Mouse (Mus musculus) spleen, embryonic (tissue): ENCODE results near the gene Ildr1.

ENCODE experiments used
- CTCF ChIA-PET: fragments of 350-600 bp; sonication (Branson Sonifier 250); formaldehyde crosslinking; loops from one replicate; lab custom pipeline; 2022; lab: Charles Lee

Gene Ildr1

GRCm38 (mm10) chr16:36694798-36695290 is 1.1 kb downstream of the Ildr1 start:
- CTCF ChIA-PET: no interaction called here

GRCm38 (mm10) chr16:36697331-36697730 is 3.6 kb downstream of the Ildr1 start:
- CTCF ChIA-PET: interaction anchor here (0.6 kb wide), 1 partner anchor 44 kb away, joined by 3 read pairs; no protein-coding TSS in a partner anchor

- CTCF ChIA-PET: no interaction called here
These were observed 6.7 kb downstream of the Ildr1 start for GRCm38 (mm10) chr16:36700484-36700883.

GRCm38 (mm10) chr16:36707702-36708423 is 14.1 kb downstream of the Ildr1 start:
- CTCF ChIA-PET: interaction anchor here (0.5 to 1.0 kb wide), 3 partner anchors 18 to 38 kb away, joined by 3 to 4 read pairs (median 3); no protein-coding TSS in a partner anchor

GRCm38 (mm10) chr16:36708751-36709150 is 15.0 kb downstream of the Ildr1 start:
- CTCF ChIA-PET: interaction anchor here (0.6 to 1.0 kb wide), 4 partner anchors 33 to 1584 kb away, joined by 3 to 7 read pairs (median 4); no protein-coding TSS in a partner anchor

- CTCF ChIA-PET: interaction anchor here (0.8 kb wide), 1 partner anchor 234 kb away, joined by 3 read pairs; no protein-coding TSS in a partner anchor
These were observed 15.6 kb downstream of the Ildr1 start for GRCm38 (mm10) chr16:36709405-36709804.

- CTCF ChIA-PET: interaction anchor here (1.3 kb wide), 1 partner anchor 29 kb away, joined by 3 read pairs; no protein-coding TSS in a partner anchor
These were observed 17.0 kb downstream of the Ildr1 start for GRCm38 (mm10) chr16:36710794-36711193.

GRCm38 (mm10) chr16:36711760-36712159 is 18.0 kb downstream of the Ildr1 start:
- CTCF ChIA-PET: interaction anchor here (0.6 to 1.2 kb wide), 3 partner anchors 9 to 875 kb away, joined by 3 read pairs; partner anchors contain the start of gene Ildr1

GRCm38 (mm10) chr16:36717481-36717880 is 23.7 kb downstream of the Ildr1 start:
- CTCF ChIA-PET: interaction anchor here (0.6 kb wide), 1 partner anchor 108 kb away, joined by 3 read pairs; no protein-coding TSS in a partner anchor

- CTCF ChIA-PET: interaction anchor here (0.6 to 2.1 kb wide), 4 partner anchors 35 to 822 kb away, joined by 3 to 15 read pairs (median 8); no protein-coding TSS in a partner anchor
These were observed 24.9 kb downstream of the Ildr1 start for GRCm38 (mm10) chr16:36718637-36719036.

GRCm38 (mm10) chr16:36720194-36721055 is 26.6 kb downstream of the Ildr1 start:
- CTCF ChIA-PET: interaction anchor here (0.5 to 2.1 kb wide), 5 partner anchors 8 to 318 kb away, joined by 3 to 15 read pairs (median 3); no protein-coding TSS in a partner anchor

- CTCF ChIA-PET: no interaction called here
These were observed 29.0 kb downstream of the Ildr1 start for GRCm38 (mm10) chr16:36722739-36723138.

GRCm38 (mm10) chr16:36723880-36724443 is 30.2 kb downstream of the Ildr1 start:
- CTCF ChIA-PET: no interaction called here

- CTCF ChIA-PET: interaction anchor here (1.3 kb wide), 1 partner anchor 9 kb away, joined by 3 read pairs; no protein-coding TSS in a partner anchor
These were observed 35.2 kb downstream of the Ildr1 start for GRCm38 (mm10) chr16:36728959-36729358.

- CTCF ChIA-PET: no interaction called here
These were observed 38.8 kb downstream of the Ildr1 start for GRCm38 (mm10) chr16:36732572-36732971.

- CTCF ChIA-PET: no interaction called here
These were observed 40.0 kb downstream of the Ildr1 start for GRCm38 (mm10) chr16:36733827-36734226.

- CTCF ChIA-PET: no interaction called here
These were observed 41.6 kb downstream of the Ildr1 start for GRCm38 (mm10) chr16:36735421-36735820.

GRCm38 (mm10) chr16:36739404-36739930 is 45.7 kb downstream of the Ildr1 start:
- CTCF ChIA-PET: no interaction called here

- CTCF ChIA-PET: no interaction called here
These were observed 49.8 kb downstream of the Ildr1 start for GRCm38 (mm10) chr16:36743580-36743979.

GRCm38 (mm10) chr16:36747068-36747467 is 53.3 kb downstream of the Ildr1 start:
- CTCF ChIA-PET: no interaction called here

GRCm38 (mm10) chr16:36747767-36748166 is 54.0 kb downstream of the Ildr1 start:
- CTCF ChIA-PET: no interaction called here
